Mouse (Mus musculus) megakaryocyte, embryonic 14.5 days (primary cell): ENCODE data around the gene Pdss2.

ENCODE experiments used
- FLI1 ChIP-seq: IDR thresholded peaks from 2 replicates; pipeline ENCODE4 v1.6.1; 2012; ENCODE audit warnings: low read length, inconsistent platforms, mixed read lengths
- GATA1 ChIP-seq: IDR thresholded peaks from 3 replicates; pipeline ENCODE4 v1.6.1; 2012; ENCODE audit warnings: mixed read lengths, low read length, inconsistent platforms, borderline replicate concordance

DNA sequence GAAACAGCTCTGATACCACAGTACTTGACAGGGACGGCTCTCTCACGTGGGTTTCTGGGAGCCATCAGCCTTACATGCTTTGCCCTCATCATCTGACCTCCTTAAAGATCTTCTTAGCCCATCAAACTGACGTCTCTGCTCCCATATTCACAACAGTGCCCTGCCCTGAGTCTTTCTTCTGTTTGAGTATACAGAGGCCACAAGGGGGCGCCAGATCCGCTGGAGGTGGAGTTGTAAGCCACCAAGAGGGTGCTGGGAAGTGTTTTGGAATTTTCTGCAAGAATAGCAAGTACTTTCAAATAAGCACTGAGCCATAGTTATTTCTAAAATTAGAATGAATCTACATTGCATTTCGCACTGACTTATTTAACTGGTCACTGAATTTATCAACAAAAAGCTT lies 9.4 kb upstream of the Pdss2 start:
- no peak for TF ChIP-seq GATA1
- no peak for TF ChIP-seq FLI1
